Mouse (Mus musculus) forebrain, embryonic 13.5 days (tissue): Measurements from ENCODE around the gene Scnn1a. TPM values are rescaled to one million over a fixed set of nuclear protein-coding genes. Genes with fewer than 3 reads are reported as not detected.

Experiments
- polyA plus RNA-seq: library from polyadenylated mRNA; unstranded; fragments of >200 nt; fragmentation: Nextera tagmentation; extraction: Ambion mirVana; gene quantifications from 2 replicates; pipeline ENCODE4 v1.2.1, GENCODE M21; 2015

The Scnn1a gene
- polyA plus RNA-seq, 1 experiment from 2014 or later = 0.13 TPM

Other genes starting within 250 kb of the Scnn1a start
- 114 and 119 TPM in 2 replicates for gene Chd4, start 224.7 kb upstream of the Scnn1a start, polyA plus RNA-seq
- gene Nop2, start 188.8 kb upstream of the Scnn1a start, polyA plus RNA-seq = 49.1 and 58.3 TPM in 2 replicates
- gene Iffo1, start 175.4 kb upstream of the Scnn1a start, polyA plus RNA-seq = 11.9 and 14.4 TPM in 2 replicates
- 1,974 and 2,008 TPM in 2 replicates for gene Gapdh, start 154.2 kb upstream of the Scnn1a start, polyA plus RNA-seq
- 146 and 153 TPM in 2 replicates for gene Ncapd2, start 129.0 kb upstream of the Scnn1a start, polyA plus RNA-seq
- gene Mrpl51, start 128.9 kb upstream of the Scnn1a start, polyA plus RNA-seq = 193 and 202 TPM in 2 replicates
- 5.4 and 6.3 TPM in 2 replicates for gene Vamp1, start 105.1 kb upstream of the Scnn1a start, polyA plus RNA-seq
- 2.2 and 3.1 TPM in 2 replicates for gene Tapbpl, start 88.8 kb upstream of the Scnn1a start, polyA plus RNA-seq
- 1.5 and 2.0 TPM in 2 replicates for gene Cd27, start 83.6 kb upstream of the Scnn1a start, polyA plus RNA-seq
- not detected in 2 replicates for gene Tuba3a, start 34.6 kb upstream of the Scnn1a start, polyA plus RNA-seq
- gene Ltbr, start 6.8 kb upstream of the Scnn1a start, polyA plus RNA-seq = 10.2 and 12.3 TPM in 2 replicates
- gene Tnfrsf1a, start 28.7 kb downstream of the Scnn1a start, polyA plus RNA-seq = 12.8 and 13.8 TPM in 2 replicates
- 0.08 and 0.09 TPM in 2 replicates for gene Plekhg6, start 60.1 kb downstream of the Scnn1a start, polyA plus RNA-seq
- gene Cd9, start 174.1 kb downstream of the Scnn1a start, polyA plus RNA-seq = 48.3 and 52.3 TPM in 2 replicates
- gene Vwf, start 226.1 kb downstream of the Scnn1a start, polyA plus RNA-seq = 4.8 and 7.7 TPM in 2 replicates